Mouse (Mus musculus) stomach, embryonic 16.5 days (tissue): ENCODE measurements around the gene Rad9a. TPM values are rescaled to one million over a fixed set of nuclear protein-coding genes. Genes with fewer than 3 reads are reported as not detected.
A peak's percentile ranks its signal among the peaks of the same experiment; 100 is the strongest.

Experiments used
- ATAC-seq: fragments of 200-750 bp; cut with Nextera tagmentation; 2 replicates; pipeline ENCODE4 v1.8.0; 2017; ENCODE audit warnings: moderate number of reproducible peaks, moderate TSS enrichment; ENCODE audit not compliant: insufficient read depth, low FRiP score
- H3K27ac ChIP-seq: fragments of 300-500 bp; sonication (generic); 2 replicates; pipeline ENCODE4 v1.5.1; 2014; ENCODE audit warnings: low read length
- H3K27me3 ChIP-seq: fragments of 300-500 bp; sonication (generic); 2 replicates; pipeline ENCODE4 v1.6.1; 2014; ENCODE audit warnings: low read length, control low read depth, mixed read lengths; ENCODE audit not compliant: control insufficient read depth, insufficient read depth
- H3K36me3 ChIP-seq: fragments of 300-500 bp; sonication (generic); 2 replicates; pipeline ENCODE4 v1.6.1; 2014; ENCODE audit warnings: low read length; ENCODE audit not compliant: control insufficient read depth, insufficient read depth
- H3K4me1 ChIP-seq: fragments of 300-500 bp; sonication (generic); 2 replicates; pipeline ENCODE4 v1.6.1; 2014; ENCODE audit warnings: low read length, control low read depth, mixed read lengths; ENCODE audit not compliant: control insufficient read depth, insufficient read depth
- H3K4me2 ChIP-seq: fragments of 300-500 bp; sonication (generic); 2 replicates; pipeline ENCODE4 v1.6.1; 2014; ENCODE audit warnings: low read depth, low read length, mixed read lengths
- H3K4me3 ChIP-seq: fragments of 300-500 bp; sonication (generic); replicated peaks from 2 replicates; pipeline ENCODE4 v1.5.1; 2014; ENCODE audit warnings: mild to moderate bottlenecking, low read length
- H3K9ac ChIP-seq: fragments of 300-500 bp; sonication (generic); 2 replicates; pipeline ENCODE4 v1.6.1; 2014; ENCODE audit warnings: low read length
- H3K9me3 ChIP-seq: fragments of 300-500 bp; sonication (generic); replicated peaks from 2 replicates; pipeline ENCODE4 v1.6.1; 2016; ENCODE audit warnings: low read length, control low read depth; ENCODE audit not compliant: control insufficient read depth
- whole genome bisulfite sequencing: fragments of 180-500 bp; shearing (Covaris S2); extraction: QIAGEN DNeasy Blood & Tissue Kit; methylation state at CpG from one replicate; pipeline ENCODE4 v1.1.7; 2014; 5-methylcytosine and 5-hydroxymethylcytosine counted together
- polyA plus RNA-seq: library from polyadenylated mRNA; unstranded; fragments of >200 nt; fragmentation: Nextera tagmentation; extraction: Ambion mirVana; gene quantifications from 2 replicates; pipeline ENCODE4 v1.2.1, GENCODE M21; 2015

Rad9a gene
- polyA plus RNA-seq, 1 experiment from 2014 or later = 26.7 TPM

- 67% methylated on average over 2 of the region's 2 CpGs for WGBS
- no peak overlapping the region for H3K4me2 ChIP-seq
- 0 out of 2 replicates have a peak, but pooled peaks cover 4% of the 10 kb centered on the region for H3K36me3 ChIP-seq
Measured at GRCm38 (mm10) chr19:4164721-4165120, 36.7 kb downstream of the Rad9a start.

GRCm38 (mm10) chr19:4164100-4164499 lies 37.4 kb downstream of the Rad9a start:
- Histone ChIP-seq H3K9me3 (no peaks in the 10 kb centered on the region), H3K9ac (no peak overlapping the region; the same call in 1 of the 2 replicates), H3K4me3 (no peak overlapping the region), H3K27ac (no peak overlapping the region), H3K27me3 (no peaks in the 10 kb centered on the region), H3K4me2 (no peak overlapping the region), H3K4me1 (peaks cover 9% of the 10 kb centered on the region), H3K36me3 (0 out of 2 replicates have a peak, but pooled peaks cover 4% of the 10 kb centered on the region)
- no peak for ATAC-seq
- WGBS = 72% methylated on average over 3 of the region's 3 CpGs

More at GRCm38 (mm10) chr19:4164721-4165120, 36.7 kb downstream of the Rad9a start:
- H3K27ac ChIP-seq = 0 out of 2 replicates have a peak overlapping the region, but pooled peaks have one; percentile 20
- H3K27me3 ChIP-seq = no peaks in the 10 kb centered on the region
- ATAC-seq = no peak
- no peak overlapping the region for H3K4me3 ChIP-seq
- peaks cover 10% of the 10 kb centered on the region for H3K4me1 ChIP-seq
- no peak overlapping the region for H3K9ac ChIP-seq
- no peaks in the 10 kb centered on the region for H3K9me3 ChIP-seq

GRCm38 (mm10) chr19:4163543-4163887 lies 37.9 kb downstream of the Rad9a start:
- ATAC-seq = no peak
- H3K4me2 ChIP-seq = peak overlapping the region; percentile 65
- H3K9ac ChIP-seq = peak overlapping the region; percentile 88
- no peaks in the 10 kb centered on the region for H3K9me3 ChIP-seq
- H3K4me3 ChIP-seq = peak overlapping the region; percentile 80
- 28% methylated on average over 4 of the region's 4 CpGs for WGBS
- H3K27ac ChIP-seq = peak overlapping the region; percentile 78; the same call in 1 of the 2 replicates
- H3K4me1 ChIP-seq = peaks cover 9% of the 10 kb centered on the region
- 0 out of 2 replicates have a peak, but pooled peaks cover 4% of the 10 kb centered on the region for H3K36me3 ChIP-seq
- H3K27me3 ChIP-seq = no peaks in the 10 kb centered on the region

DNA sequence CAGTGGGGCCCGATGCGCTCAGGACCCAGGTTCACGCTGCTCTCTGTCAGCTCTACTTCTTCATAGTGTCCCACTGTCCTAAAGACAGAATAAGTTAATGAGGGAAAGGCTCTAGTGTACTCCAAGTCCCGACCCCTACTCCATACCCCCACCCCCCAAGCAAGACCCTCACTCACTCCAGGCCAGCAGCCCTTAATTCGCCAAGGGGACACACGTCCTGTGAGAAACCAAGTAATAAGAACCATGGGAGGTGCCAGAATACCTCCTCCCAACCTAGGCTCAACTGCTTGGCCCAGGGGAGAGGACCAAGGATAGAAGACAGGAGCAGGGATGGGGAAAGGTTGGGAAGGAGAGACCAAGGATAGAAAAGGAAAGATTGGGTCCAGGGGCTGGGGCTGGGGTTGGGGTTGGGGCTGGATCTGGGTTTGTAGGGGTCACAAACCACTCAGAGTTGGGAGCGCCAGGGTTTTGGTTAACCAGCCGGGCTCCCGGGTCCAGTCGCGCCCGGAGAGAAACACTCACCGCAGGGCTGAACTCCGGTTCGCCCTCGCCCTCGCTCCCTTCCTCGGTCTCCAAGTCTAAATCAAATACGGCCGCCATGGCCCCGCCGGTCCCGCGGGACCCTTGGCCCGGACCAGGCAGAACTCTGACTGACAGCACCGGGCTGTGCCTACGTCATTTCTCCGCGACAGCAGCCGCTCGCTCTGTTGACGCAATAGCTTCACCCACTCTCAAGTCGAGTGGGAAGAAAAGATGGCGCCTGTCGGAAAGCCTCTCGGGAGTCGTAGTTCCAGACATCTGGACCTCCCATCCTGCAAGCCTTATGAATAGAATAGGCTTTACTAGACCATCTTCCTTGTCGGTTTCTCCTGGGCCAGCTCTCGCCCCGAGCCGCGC lies 38.6 kb downstream of the Rad9a start, which contains the start of gene Rps6kb2:
TSS of gene Rps6kb2 (minus strand) at position 709 of the 897 bp plus-strand sequence.
- H3K9me3 ChIP-seq = no peaks in the 10 kb centered on the region
- H3K27me3 ChIP-seq = no peaks in the 10 kb centered on the region
- H3K27ac ChIP-seq = peak within 1 kb of the TSS; percentile 78; the same call in 1 of the 2 replicates
- H3K9ac ChIP-seq = peak within 1 kb of the TSS; percentile 88
- WGBS = 6% methylated on average over 41 of the region's 42 CpGs
- peak within 1 kb of the TSS; percentile 97 for H3K4me2 ChIP-seq
- H3K36me3 ChIP-seq = 0 out of 2 replicates have a peak, but pooled peaks cover 4% of the 10 kb centered on the region
- peaks cover 9% of the 10 kb centered on the region for H3K4me1 ChIP-seq
- peak within 1 kb of the TSS; percentile 80 for H3K4me3 ChIP-seq
- ATAC-seq = peak; percentile 88

DNA sequence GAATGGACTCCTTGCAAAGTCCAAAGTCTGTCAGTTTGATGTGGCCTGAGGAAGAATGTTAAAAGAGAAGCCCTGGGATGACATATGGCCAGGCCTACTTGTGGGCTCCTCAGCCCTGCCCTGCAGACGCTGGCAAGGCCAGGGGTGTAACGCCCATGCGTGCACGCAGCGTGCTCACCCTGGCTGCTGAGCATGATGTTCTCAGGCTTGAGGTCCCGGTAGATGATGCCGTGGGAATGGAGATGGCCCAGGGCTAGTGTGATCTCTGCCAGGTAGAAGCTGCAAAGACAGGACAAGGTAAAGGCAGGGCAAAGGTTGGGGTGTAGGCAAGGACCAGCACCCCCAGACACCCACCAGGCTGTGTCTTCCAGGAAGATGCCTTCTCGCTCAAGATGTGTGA lies 42.4 kb downstream of the Rad9a start:
- peaks cover 9% of the 10 kb centered on the region for H3K4me1 ChIP-seq
- no peak for ATAC-seq
- no peak overlapping the region for H3K4me2 ChIP-seq
- H3K27ac ChIP-seq = no peak overlapping the region
- H3K4me3 ChIP-seq = no peak overlapping the region
- H3K27me3 ChIP-seq = no peaks in the 10 kb centered on the region
- 0 out of 2 replicates have a peak, but pooled peaks cover 4% of the 10 kb centered on the region for H3K36me3 ChIP-seq
- no peaks in the 10 kb centered on the region for H3K9me3 ChIP-seq
- 92% methylated on average over 8 of the region's 8 CpGs for WGBS
- no peak overlapping the region for H3K9ac ChIP-seq

- no peak for ATAC-seq
- Histone ChIP-seq H3K4me3 (no peak overlapping the region), H3K9me3 (no peaks in the 10 kb centered on the region), H3K4me2 (no peak overlapping the region), H3K9ac (no peak overlapping the region), H3K4me1 (no peaks in the 10 kb centered on the region), H3K27ac (no peak overlapping the region), H3K27me3 (no peaks in the 10 kb centered on the region), H3K36me3 (0 out of 2 replicates have a peak, but pooled peaks cover 4% of the 10 kb centered on the region)
- 90% methylated on average over 12 of the region's 12 CpGs for WGBS
Measured at GRCm38 (mm10) chr19:4156771-4157170, 44.7 kb downstream of the Rad9a start.

DNA sequence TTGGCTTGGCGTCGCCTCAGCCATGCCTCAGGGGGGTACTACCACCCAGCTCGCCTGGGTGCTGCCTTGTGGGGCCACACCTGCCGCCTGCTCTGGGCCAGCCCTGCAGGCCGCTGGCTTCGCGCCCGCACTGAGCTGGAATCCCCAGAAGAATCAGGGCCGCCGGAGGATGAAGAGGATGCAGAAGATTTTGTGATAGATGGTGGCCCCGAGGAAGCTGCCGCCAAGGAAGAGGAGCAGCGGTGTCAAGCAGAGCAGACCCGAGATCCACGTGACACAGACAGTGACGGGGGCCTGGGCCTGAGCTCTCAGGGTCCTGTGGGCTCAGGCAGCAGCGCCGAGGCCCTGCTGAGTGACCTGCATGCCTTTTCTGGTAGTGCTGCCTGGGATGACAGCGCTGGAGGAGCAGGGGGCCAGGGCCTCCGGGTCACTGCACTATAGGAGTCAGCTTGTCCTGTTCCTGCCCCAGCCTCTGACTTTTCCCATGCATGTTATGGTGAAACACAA lies 45.3 kb downstream of the Rad9a start:
- H3K4me1 ChIP-seq = no peaks in the 10 kb centered on the region
- no peak overlapping the region for H3K4me3 ChIP-seq
- H3K27ac ChIP-seq = no peak overlapping the region
- H3K36me3 ChIP-seq = peaks cover 7% of the 10 kb centered on the region; the same call in 1 of the 2 replicates
- no peaks in the 10 kb centered on the region for H3K27me3 ChIP-seq
- ATAC-seq = no peak
- no peaks in the 10 kb centered on the region for H3K9me3 ChIP-seq
- 77% methylated on average over 20 of the region's 20 CpGs for WGBS
- H3K9ac ChIP-seq = no peak overlapping the region
- H3K4me2 ChIP-seq = no peak overlapping the region

DNA sequence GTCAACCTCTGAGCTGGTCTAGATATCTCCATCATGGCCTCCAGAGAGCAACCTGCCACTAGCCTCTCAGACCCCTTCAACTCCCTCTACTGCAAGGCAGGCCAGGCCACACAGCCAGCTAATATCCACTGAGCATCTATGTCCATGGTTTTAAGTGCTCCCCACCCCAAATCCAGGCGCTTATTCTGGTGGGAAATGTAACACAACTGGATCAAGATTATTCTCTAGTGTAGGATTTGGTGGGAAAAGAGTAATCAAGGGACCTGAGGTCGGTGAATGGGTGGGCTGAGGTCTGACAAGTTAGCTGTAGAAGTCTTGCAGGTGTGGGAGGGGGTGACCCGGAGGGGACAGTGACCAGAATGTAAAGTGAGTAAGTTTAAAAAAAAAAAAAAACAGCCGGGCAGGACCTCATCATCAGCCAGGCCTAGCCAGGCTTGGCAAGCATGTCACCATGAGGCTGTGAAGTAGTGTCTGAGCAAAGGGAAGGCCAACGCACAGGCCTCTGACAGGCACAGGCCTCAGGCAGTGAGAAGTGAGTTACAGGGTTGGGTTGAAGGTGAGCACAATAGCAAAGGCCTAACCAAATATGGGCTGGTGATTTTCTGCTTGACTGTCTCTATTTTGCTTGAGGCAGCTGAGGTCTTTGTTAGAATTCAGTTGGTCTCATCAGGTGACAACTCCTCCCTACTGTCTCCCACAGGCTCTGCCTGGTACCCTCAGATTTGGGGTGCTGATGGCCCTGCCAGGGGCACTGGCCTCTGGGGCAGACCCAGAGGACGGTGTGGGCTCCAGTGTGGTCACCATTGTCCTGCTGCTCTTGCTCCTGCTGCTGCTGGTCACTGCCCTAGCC lies 46.0 kb downstream of the Rad9a start:
- Histone ChIP-seq H3K4me2 (no peak overlapping the region), H3K27me3 (no peaks in the 10 kb centered on the region), H3K4me1 (no peaks in the 10 kb centered on the region), H3K9ac (no peak overlapping the region), H3K36me3 (peaks cover 13% of the 10 kb centered on the region), H3K9me3 (no peaks in the 10 kb centered on the region), H3K4me3 (no peak overlapping the region), H3K27ac (no peak overlapping the region)
- no peak for ATAC-seq
- 78% methylated on average over 6 of the region's 6 CpGs for WGBS
